Mouse (Mus musculus): ENCODE results near the gene Cdrt4. TPM values are rescaled to one million over a fixed set of nuclear protein-coding genes. Genes with fewer than 3 reads are reported as not detected.

Gene Cdrt4
- polyA plus RNA-seq, 1 experiment from 2014 or later: 0.21 TPM

- WGBS: 55% methylated on average over 6 of the region's 6 CpGs
Measured at GRCm38 (mm10) chr11:62919946-62920742, 30.8 kb upstream of the Cdrt4 start.

GRCm38 (mm10) chr11:62920743-62921050 lies 30.3 kb upstream of the Cdrt4 start:
- Histone ChIP-seq H3K9me3 (ENCODE audit: control insufficient read depth, low read length) (no peaks in the 10 kb centered on the region; the same call in 1 of the 2 replicates), H3K27ac (ENCODE audit: low read length) (peak overlapping the region; percentile 17; the same call in 1 of the 2 replicates), H3K36me3 (ENCODE audit: control insufficient read depth, insufficient read depth, low read length) (no peaks in the 10 kb centered on the region), H3K4me3 (ENCODE audit: low read length) (peak overlapping the region; percentile 35), H3K9ac (ENCODE audit: low read length) (no peak overlapping the region), H3K27me3 (ENCODE audit: control insufficient read depth, insufficient read depth, low read depth, low read length) (no peaks in the 10 kb centered on the region), H3K4me2 (ENCODE audit: low read depth, low read length) (peak overlapping the region; percentile 50), H3K4me1 (replicated peaks; ENCODE audit: control insufficient read depth, insufficient read depth, low read length) (peaks cover 19% of the 10 kb centered on the region)
- WGBS: 13% methylated on average over 6 of the region's 6 CpGs
- peak; percentile 0; the same call in 1 of the 2 replicates for ATAC-seq (ENCODE audit: low read depth)

More at GRCm38 (mm10) chr11:62919946-62920742, 30.8 kb upstream of the Cdrt4 start:
- Histone ChIP-seq H3K4me3 (ENCODE audit: low read length) (no peak overlapping the region), H3K9me3 (ENCODE audit: control insufficient read depth, low read length) (no peaks in the 10 kb centered on the region; the same call in 1 of the 2 replicates), H3K4me2 (ENCODE audit: low read depth, low read length) (peak overlapping the region; percentile 50), H3K27me3 (ENCODE audit: control insufficient read depth, insufficient read depth, low read depth, low read length) (no peaks in the 10 kb centered on the region), H3K4me1 (replicated peaks; ENCODE audit: control insufficient read depth, insufficient read depth, low read length) (peaks cover 19% of the 10 kb centered on the region), H3K36me3 (ENCODE audit: control insufficient read depth, insufficient read depth, low read length) (no peaks in the 10 kb centered on the region), H3K27ac (ENCODE audit: low read length) (peak overlapping the region; percentile 17; the same call in 1 of the 2 replicates), H3K9ac (ENCODE audit: low read length) (no peak overlapping the region)
- ATAC-seq (ENCODE audit: low read depth): no peak

- Histone ChIP-seq H3K9ac (ENCODE audit: low read length) (peak overlapping the region; percentile 58), H3K4me2 (ENCODE audit: low read depth, low read length) (peak overlapping the region; percentile 50), H3K9me3 (ENCODE audit: control insufficient read depth, low read length) (no peaks in the 10 kb centered on the region; the same call in 1 of the 2 replicates)
Measured at GRCm38 (mm10) chr11:62921052-62921977, 29.7 kb upstream of the Cdrt4 start.

DNA sequence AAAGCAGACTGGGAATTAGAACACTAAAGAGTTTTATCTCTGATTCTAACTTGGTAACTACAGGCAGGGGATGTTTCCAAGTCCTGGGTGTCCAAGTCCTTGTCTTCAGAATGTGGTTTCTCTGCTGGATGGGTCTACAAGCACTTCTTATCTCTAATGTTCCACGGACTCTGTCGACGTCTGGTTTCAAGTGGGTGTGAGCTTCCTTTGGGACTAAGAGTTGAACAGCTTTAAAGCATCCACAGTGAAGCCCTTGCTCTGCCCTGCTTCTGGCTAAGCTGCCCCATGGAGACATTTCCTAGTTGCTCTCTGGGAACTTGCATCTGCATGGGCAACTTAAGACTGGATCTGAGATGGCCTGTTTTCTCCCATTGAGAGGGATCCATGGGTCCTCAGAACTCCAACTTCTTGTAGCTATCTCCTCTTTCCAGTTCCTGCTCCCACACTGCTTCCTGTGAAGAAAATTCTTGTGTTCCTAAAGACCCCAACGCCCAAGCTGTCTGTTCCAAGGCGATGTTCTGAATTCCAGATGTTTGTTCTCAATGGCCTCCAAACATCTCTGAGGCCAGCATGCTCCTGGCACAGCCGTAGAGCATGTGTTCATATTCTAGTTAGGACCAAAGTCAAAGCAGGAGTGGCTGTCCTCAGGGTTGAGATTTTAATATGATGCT lies 26.8 kb upstream of the Cdrt4 start:
- Histone ChIP-seq H3K9ac (ENCODE audit: low read length) (no peak overlapping the region), H3K27me3 (ENCODE audit: control insufficient read depth, insufficient read depth, low read depth, low read length) (no peaks in the 10 kb centered on the region), H3K4me3 (ENCODE audit: low read length) (no peak overlapping the region), H3K4me2 (ENCODE audit: low read depth, low read length) (no peak overlapping the region), H3K4me1 (replicated peaks; ENCODE audit: control insufficient read depth, insufficient read depth, low read length) (peaks cover 9% of the 10 kb centered on the region), H3K36me3 (ENCODE audit: control insufficient read depth, insufficient read depth, low read length) (no peaks in the 10 kb centered on the region), H3K9me3 (ENCODE audit: control insufficient read depth, low read length) (no peaks in the 10 kb centered on the region; the same call in 1 of the 2 replicates), H3K27ac (ENCODE audit: low read length) (peak overlapping the region; percentile 31; the same call in 1 of the 2 replicates)
- ATAC-seq (ENCODE audit: low read depth): no peak
- 46% methylated on average over 6 of the region's 6 CpGs for WGBS

More at GRCm38 (mm10) chr11:62921052-62921977, 29.7 kb upstream of the Cdrt4 start:
- Histone ChIP-seq H3K4me3 (ENCODE audit: low read length) (peak overlapping the region; percentile 35), H3K36me3 (ENCODE audit: control insufficient read depth, insufficient read depth, low read length) (no peaks in the 10 kb centered on the region), H3K27ac (ENCODE audit: low read length) (peak overlapping the region; percentile 95), H3K4me1 (replicated peaks; ENCODE audit: control insufficient read depth, insufficient read depth, low read length) (peaks cover 15% of the 10 kb centered on the region), H3K27me3 (ENCODE audit: control insufficient read depth, insufficient read depth, low read depth, low read length) (no peaks in the 10 kb centered on the region)
- peak; percentile 90 for ATAC-seq (ENCODE audit: low read depth)
- WGBS: 13% methylated on average over 25 of the region's 25 CpGs

DNA sequence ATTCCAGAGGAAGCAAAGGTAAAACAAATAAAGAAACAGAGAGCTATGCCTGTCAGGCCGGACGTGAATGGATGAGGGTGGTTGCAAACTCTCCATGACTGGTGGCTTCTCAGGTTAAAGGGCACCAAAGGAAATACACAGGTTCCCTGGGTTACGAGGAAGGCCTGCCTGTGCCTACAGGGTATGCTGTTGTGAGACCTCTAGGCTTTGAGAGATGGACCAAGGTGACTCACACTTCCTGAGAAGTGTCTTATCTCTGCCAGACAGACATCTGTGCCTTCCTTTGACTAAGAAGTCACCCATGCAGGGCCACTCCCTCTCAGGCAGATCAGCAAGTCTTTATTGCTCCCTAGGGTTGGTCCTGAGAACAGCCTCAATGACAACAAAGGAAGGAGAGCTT lies 21.2 kb upstream of the Cdrt4 start:
- no peaks in the 10 kb centered on the region; the same call in 1 of the 2 replicates for H3K9me3 ChIP-seq (ENCODE audit: control insufficient read depth, low read length)
- 50% methylated on average over 3 of the region's 3 CpGs for WGBS
- peak; percentile 64 for ATAC-seq (ENCODE audit: low read depth)

DNA sequence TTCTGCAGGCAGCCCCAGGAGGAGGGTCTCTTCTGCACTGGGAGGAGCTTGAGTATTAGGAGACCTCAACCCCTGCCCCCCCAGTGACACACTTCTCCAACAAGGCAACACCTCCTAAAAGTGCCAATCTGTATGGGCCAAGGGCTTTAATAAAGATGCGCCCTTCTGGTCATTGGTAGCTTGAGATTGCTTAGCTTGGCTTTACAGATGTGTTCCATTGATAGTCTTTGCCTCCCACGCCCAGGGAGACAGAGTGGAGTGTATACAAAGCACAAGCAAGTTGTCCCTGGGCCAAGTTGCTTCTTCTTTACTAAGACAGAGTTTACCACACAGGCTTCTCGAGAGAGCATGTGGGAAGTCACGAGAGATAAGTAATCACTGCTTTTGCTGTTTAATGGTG lies 20.4 kb upstream of the Cdrt4 start:
- Histone ChIP-seq H3K4me3 (ENCODE audit: low read length) (no peak overlapping the region), H3K4me2 (ENCODE audit: low read depth, low read length) (no peak overlapping the region), H3K9me3 (ENCODE audit: control insufficient read depth, low read length) (no peaks in the 10 kb centered on the region; the same call in 1 of the 2 replicates), H3K27me3 (ENCODE audit: control insufficient read depth, insufficient read depth, low read depth, low read length) (no peaks in the 10 kb centered on the region), H3K36me3 (ENCODE audit: control insufficient read depth, insufficient read depth, low read length) (no peaks in the 10 kb centered on the region), H3K27ac (ENCODE audit: low read length) (no peak overlapping the region), H3K4me1 (replicated peaks; ENCODE audit: control insufficient read depth, insufficient read depth, low read length) (0 out of 2 replicates have a peak, but pooled peaks cover 6% of the 10 kb centered on the region), H3K9ac (ENCODE audit: low read length) (no peak overlapping the region)
- no peak for ATAC-seq (ENCODE audit: low read depth)
- WGBS: 60% methylated on average over 4 of the region's 4 CpGs

More for the DNA sequence above, 21.2 kb upstream of the Cdrt4 start:
- no peak overlapping the region for H3K9ac ChIP-seq (ENCODE audit: low read length)
- H3K4me2 ChIP-seq (ENCODE audit: low read depth, low read length): no peak overlapping the region
- no peaks in the 10 kb centered on the region for H3K27me3 ChIP-seq (ENCODE audit: control insufficient read depth, insufficient read depth, low read depth, low read length)
- no peak overlapping the region for H3K27ac ChIP-seq (ENCODE audit: low read length)
- H3K36me3 ChIP-seq (ENCODE audit: control insufficient read depth, insufficient read depth, low read length): no peaks in the 10 kb centered on the region
- H3K4me3 ChIP-seq (ENCODE audit: low read length): no peak overlapping the region
- H3K4me1 ChIP-seq (replicated peaks; ENCODE audit: control insufficient read depth, insufficient read depth, low read length): 0 out of 2 replicates have a peak, but pooled peaks cover 6% of the 10 kb centered on the region

- no peak for ATAC-seq (ENCODE audit: low read depth)
- Histone ChIP-seq H3K36me3 (ENCODE audit: control insufficient read depth, insufficient read depth, low read length) (no peaks in the 10 kb centered on the region), H3K27ac (ENCODE audit: low read length) (no peak overlapping the region), H3K4me1 (replicated peaks; ENCODE audit: control insufficient read depth, insufficient read depth, low read length) (0 out of 2 replicates have a peak, but pooled peaks cover 6% of the 10 kb centered on the region), H3K9me3 (ENCODE audit: control insufficient read depth, low read length) (no peaks in the 10 kb centered on the region; the same call in 1 of the 2 replicates), H3K4me3 (ENCODE audit: low read length) (no peak overlapping the region), H3K27me3 (ENCODE audit: control insufficient read depth, insufficient read depth, low read depth, low read length) (no peaks in the 10 kb centered on the region), H3K9ac (ENCODE audit: low read length) (no peak overlapping the region), H3K4me2 (ENCODE audit: low read depth, low read length) (no peak overlapping the region)
- 64% methylated on average over 5 of the region's 5 CpGs for WGBS
Measured at GRCm38 (mm10) chr11:62931141-62931540, 19.9 kb upstream of the Cdrt4 start.

DNA sequence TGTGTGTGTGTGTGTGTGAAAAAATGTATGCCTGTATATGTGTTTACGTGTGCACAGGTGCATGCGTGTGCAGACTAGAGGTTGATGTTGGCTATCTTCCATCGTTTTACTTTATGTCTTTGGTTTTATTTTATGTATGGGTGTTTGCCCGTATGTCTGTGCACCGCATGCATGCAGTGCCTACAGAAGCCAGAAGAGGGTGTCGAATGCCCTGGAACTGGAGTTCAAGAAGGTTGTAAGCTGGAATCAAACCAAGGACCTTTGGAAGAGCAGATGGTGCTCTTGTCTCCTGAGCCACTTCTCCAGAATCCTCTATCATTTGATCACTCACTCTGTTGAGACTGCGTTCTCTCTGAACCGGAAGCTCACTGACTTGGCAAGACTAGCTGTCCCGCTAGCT lies 17.9 kb upstream of the Cdrt4 start:
- H3K36me3 ChIP-seq (ENCODE audit: control insufficient read depth, insufficient read depth, low read length): no peaks in the 10 kb centered on the region
- WGBS: 87% methylated on average over 9 of the region's 9 CpGs
- ATAC-seq (ENCODE audit: low read depth): no peak

More for the DNA sequence above, 17.9 kb upstream of the Cdrt4 start:
- H3K27ac ChIP-seq (ENCODE audit: low read length): no peak overlapping the region
- 0 out of 2 replicates have a peak, but pooled peaks cover 6% of the 10 kb centered on the region for H3K4me1 ChIP-seq (replicated peaks; ENCODE audit: control insufficient read depth, insufficient read depth, low read length)
- H3K27me3 ChIP-seq (ENCODE audit: control insufficient read depth, insufficient read depth, low read depth, low read length): no peaks in the 10 kb centered on the region
- H3K9ac ChIP-seq (ENCODE audit: low read length): no peak overlapping the region
- H3K9me3 ChIP-seq (ENCODE audit: control insufficient read depth, low read length): no peaks in the 10 kb centered on the region
- H3K4me2 ChIP-seq (ENCODE audit: low read depth, low read length): no peak overlapping the region
- no peak overlapping the region for H3K4me3 ChIP-seq (ENCODE audit: low read length)
